Mouse (Mus musculus) heart, postnatal 0 days (tissue): ENCODE results near the gene Cdkn1a. TPM values are rescaled to one million over a fixed set of nuclear protein-coding genes. Genes with fewer than 3 reads are reported as not detected.

Experiments
- ATAC-seq: fragments of 200-750 bp; cut with Nextera tagmentation; 2 replicates; pipeline ENCODE4 v1.8.0; 2017; ENCODE audit warnings: low read depth, moderate number of reproducible peaks, moderate library complexity; ENCODE audit not compliant: insufficient read depth
- DNase-seq: peaks from one replicate; pipeline ENCODE4 v3.0.0-alpha.2; 2016; ENCODE audit warnings: low spot score
- H3K27ac ChIP-seq: fragments of 300-500 bp; sonication (generic); 2 replicates; pipeline ENCODE4 v1.5.1; 2014; ENCODE audit warnings: low read depth, mild to moderate bottlenecking
- H3K27me3 ChIP-seq: fragments of 300-500 bp; sonication (generic); 2 replicates; pipeline ENCODE4 v1.6.1; 2014; ENCODE audit warnings: low read length, mixed read lengths; ENCODE audit not compliant: control insufficient read depth, insufficient read depth
- H3K36me3 ChIP-seq: fragments of 300-500 bp; sonication (generic); replicated peaks from 2 replicates; pipeline ENCODE4 v1.6.1; 2014; ENCODE audit warnings: low read length, mixed read lengths; ENCODE audit not compliant: control insufficient read depth, insufficient read depth
- H3K4me1 ChIP-seq: fragments of 300-500 bp; sonication (generic); 2 replicates; pipeline ENCODE4 v1.6.1; 2014; ENCODE audit warnings: antibody characterized with exemption; ENCODE audit not compliant: control insufficient read depth, insufficient read depth
- H3K4me2 ChIP-seq: fragments of 300-500 bp; sonication (generic); 2 replicates; pipeline ENCODE4 v1.6.1; 2014; ENCODE audit warnings: low read depth, mild to moderate bottlenecking, low read length, moderate library complexity
- H3K4me3 ChIP-seq: fragments of 300-500 bp; sonication (generic); 2 replicates; pipeline ENCODE4 v1.5.1; 2014; ENCODE audit warnings: low read depth, low read length
- H3K9ac ChIP-seq: fragments of 300-500 bp; sonication (generic); replicated peaks from 2 replicates; pipeline ENCODE4 v1.6.1; 2014; ENCODE audit warnings: low read depth, low read length, mixed read lengths
- H3K9me3 ChIP-seq: fragments of 300-500 bp; sonication (generic); replicated peaks from 2 replicates; pipeline ENCODE4 v1.6.1; 2016; ENCODE audit warnings: low read length; ENCODE audit not compliant: control insufficient read depth
- CTCF ChIP-seq: IDR thresholded peaks from 2 replicates; pipeline ENCODE4 v1.5.1; 2016; ENCODE audit warnings: antibody characterized with exemption, control low read depth, low read depth
- EP300 ChIP-seq: IDR thresholded peaks from 2 replicates; pipeline ENCODE4 v1.6.1; 2016; ENCODE audit warnings: antibody characterized with exemption, low read depth
- WGBS: fragments of 180-500 bp; shearing (Covaris S2); extraction: QIAGEN DNeasy Blood & Tissue Kit; methylation state at CpG from one replicate; pipeline ENCODE4 v1.1.7; 2014; 5-methylcytosine and 5-hydroxymethylcytosine counted together
- polyA plus RNA-seq: library from polyadenylated mRNA; unstranded; fragments of >200 nt; fragmentation: Nextera tagmentation; extraction: Ambion mirVana; gene quantifications from 2 replicates; pipeline ENCODE4 v1.2.1, GENCODE M21; 2015
- total RNA-seq: library from RNA; depleted of rRNA; stranded (reverse); fragments of >200 nt; gene quantifications from 2 replicates; pipeline ENCODE4 v1.2.3, GENCODE M21; 2014; ENCODE audit warnings: low replicate concordance

Gene Cdkn1a
- total and polyA plus RNA-seq, 2 experiments from 2014 or later, result 16.7 to 48.2 TPM

- H3K27ac ChIP-seq, result no peak overlapping the region
- ATAC-seq (0 out of 2 replicates have a peak, but pooled peaks have one; percentile 14), DNase-seq (no peak)
- H3K4me2 ChIP-seq, result no peak overlapping the region
- H3K4me1 ChIP-seq, result no peaks in the 10 kb centered on the region; the same call in 1 of the 2 replicates
- no peak overlapping the region for H3K4me3 ChIP-seq
- no peak for TF ChIP-seq EP300
- no peak for TF ChIP-seq CTCF
- H3K27me3 ChIP-seq, result no peaks in the 10 kb centered on the region
- no peaks in the 10 kb centered on the region for H3K36me3 ChIP-seq
- H3K9me3 ChIP-seq, result no peaks in the 10 kb centered on the region
- 53% methylated on average over 6 of the region's 6 CpGs for WGBS
- no peak overlapping the region for H3K9ac ChIP-seq
Observed at GRCm38 (mm10) chr17:29123578-29124174, 32.9 kb downstream of the Cdkn1a start.

GRCm38 (mm10) chr17:29126561-29126960, 35.8 kb downstream of the Cdkn1a start:
- DNase-seq, result no peak
- TF ChIP-seq EP300 (no peak), CTCF (no peak)
- ATAC-seq, result no peak

GRCm38 (mm10) chr17:29129341-29129740, 38.6 kb downstream of the Cdkn1a start:
- TF ChIP-seq EP300, result no peak
- TF ChIP-seq CTCF, result no peak
- ATAC-seq, result no peak
- H3K27me3 ChIP-seq, result no peaks in the 10 kb centered on the region; the same call in 1 of the 2 replicates
- no peak overlapping the region for H3K9ac ChIP-seq
- H3K27ac ChIP-seq, result no peak overlapping the region
- H3K4me2 ChIP-seq, result no peak overlapping the region
- no peaks in the 10 kb centered on the region for H3K36me3 ChIP-seq
- 59% methylated on average over 5 of the region's 5 CpGs for WGBS
- no peaks in the 10 kb centered on the region for H3K4me1 ChIP-seq
- DNase-seq, result no peak
- no peak overlapping the region for H3K4me3 ChIP-seq
- H3K9me3 ChIP-seq, result no peaks in the 10 kb centered on the region

More at GRCm38 (mm10) chr17:29126561-29126960, 35.8 kb downstream of the Cdkn1a start:
- H3K9ac ChIP-seq, result no peak overlapping the region
- H3K4me3 ChIP-seq, result no peak overlapping the region
- no peaks in the 10 kb centered on the region; the same call in 1 of the 2 replicates for H3K27me3 ChIP-seq
- H3K4me2 ChIP-seq, result no peak overlapping the region
- H3K36me3 ChIP-seq, result no peaks in the 10 kb centered on the region
- H3K9me3 ChIP-seq, result no peaks in the 10 kb centered on the region
- no peaks in the 10 kb centered on the region; the same call in 1 of the 2 replicates for H3K4me1 ChIP-seq
- no peak overlapping the region for H3K27ac ChIP-seq
- WGBS, result 91% methylated on average over 3 of the region's 3 CpGs

GRCm38 (mm10) chr17:29135066-29135465, 44.3 kb downstream of the Cdkn1a start:
- DNase-seq (no peak), ATAC-seq (no peak)
- no peak overlapping the region for H3K4me3 ChIP-seq
- H3K36me3 ChIP-seq, result no peaks in the 10 kb centered on the region
- no peaks in the 10 kb centered on the region for H3K9me3 ChIP-seq
- no peak overlapping the region for H3K27ac ChIP-seq
- no peaks in the 10 kb centered on the region; the same call in 1 of the 2 replicates for H3K27me3 ChIP-seq
- TF ChIP-seq CTCF (no peak), EP300 (no peak)
- H3K4me1 ChIP-seq, result peaks cover 6% of the 10 kb centered on the region
- no peak overlapping the region for H3K4me2 ChIP-seq
- H3K9ac ChIP-seq, result no peak overlapping the region
- WGBS, result 39% methylated on average over 5 of the region's 5 CpGs

GRCm38 (mm10) chr17:29136236-29136635, 45.5 kb downstream of the Cdkn1a start:
- Histone ChIP-seq H3K27ac (no peak overlapping the region), H3K27me3 (no peaks in the 10 kb centered on the region; the same call in 1 of the 2 replicates), H3K36me3 (no peaks in the 10 kb centered on the region), H3K9ac (no peak overlapping the region), H3K4me3 (no peak overlapping the region), H3K4me2 (no peak overlapping the region), H3K4me1 (peaks cover 6% of the 10 kb centered on the region), H3K9me3 (no peaks in the 10 kb centered on the region)
- DNase-seq (peak; percentile 62), ATAC-seq (peak; percentile 79)
- 63% methylated on average over 6 of the region's 6 CpGs for WGBS
- TF ChIP-seq EP300, result no peak
- no peak for TF ChIP-seq CTCF

GRCm38 (mm10) chr17:29137906-29138305, 47.1 kb downstream of the Cdkn1a start:
- Histone ChIP-seq H3K36me3 (no peaks in the 10 kb centered on the region), H3K27me3 (no peaks in the 10 kb centered on the region), H3K9ac (no peak overlapping the region), H3K4me2 (no peak overlapping the region), H3K4me3 (no peak overlapping the region), H3K27ac (no peak overlapping the region), H3K4me1 (peaks cover 6% of the 10 kb centered on the region), H3K9me3 (no peaks in the 10 kb centered on the region)
- TF ChIP-seq CTCF, result no peak
- TF ChIP-seq EP300, result no peak
- ATAC-seq (no peak), DNase-seq (no peak)
- WGBS, result 73% methylated on average over 7 of the region's 7 CpGs
